Mouse (Mus musculus): ENCODE measurements around the gene Rnf207. TPM values are rescaled to one million over a fixed set of nuclear protein-coding genes. Genes with fewer than 3 reads are reported as not detected.

Rnf207 gene
- polyA plus RNA-seq (2012; rRNA removed): 9.2 and 9.3 TPM in 2 replicates

DNA sequence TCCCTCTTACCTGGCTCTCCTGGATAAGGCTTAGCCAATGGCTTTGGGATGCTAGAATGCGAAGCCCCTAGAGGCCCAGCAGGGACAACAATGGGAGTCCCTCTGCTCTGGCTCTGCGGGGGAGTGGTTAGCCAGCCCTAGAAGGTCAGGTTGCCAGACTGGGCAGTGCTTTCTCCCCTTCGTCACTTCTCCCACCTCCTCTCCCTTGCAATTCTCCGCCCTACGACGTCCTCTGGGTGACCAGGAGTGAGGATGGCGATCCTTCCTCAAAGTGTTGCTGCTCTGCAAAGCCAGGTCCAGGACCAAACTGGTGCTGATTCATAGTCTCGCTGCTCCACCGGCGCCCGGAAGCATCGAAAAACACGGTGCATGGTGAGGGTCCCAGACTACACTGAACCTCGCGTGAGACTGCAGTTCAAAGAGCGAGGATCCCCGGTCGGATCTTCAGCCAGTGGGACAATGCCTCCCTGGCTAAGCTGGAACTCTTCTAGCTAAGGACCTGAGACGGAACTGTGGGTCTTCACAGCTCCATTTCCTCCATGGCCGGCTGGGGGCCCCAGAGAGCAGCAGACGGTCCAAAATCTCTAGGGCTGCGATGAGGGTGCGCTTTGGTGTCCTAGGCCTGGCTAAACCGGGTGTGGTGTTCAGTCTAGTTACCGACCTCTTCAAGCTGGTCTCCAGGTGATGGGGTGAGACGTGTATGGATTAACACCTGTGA is at the start of gene Rnf207:
Gene Rnf207, minus strand, starts transcription at position 477 of the 718 bp plus-strand sequence.

GRCm38 (mm10) chr4:152338419-152339292 is 19.9 kb upstream of the Rnf207 start, which contains the start of gene Chd5:
TSS of gene Chd5 (plus strand) at chr4:152338651.

DNA sequence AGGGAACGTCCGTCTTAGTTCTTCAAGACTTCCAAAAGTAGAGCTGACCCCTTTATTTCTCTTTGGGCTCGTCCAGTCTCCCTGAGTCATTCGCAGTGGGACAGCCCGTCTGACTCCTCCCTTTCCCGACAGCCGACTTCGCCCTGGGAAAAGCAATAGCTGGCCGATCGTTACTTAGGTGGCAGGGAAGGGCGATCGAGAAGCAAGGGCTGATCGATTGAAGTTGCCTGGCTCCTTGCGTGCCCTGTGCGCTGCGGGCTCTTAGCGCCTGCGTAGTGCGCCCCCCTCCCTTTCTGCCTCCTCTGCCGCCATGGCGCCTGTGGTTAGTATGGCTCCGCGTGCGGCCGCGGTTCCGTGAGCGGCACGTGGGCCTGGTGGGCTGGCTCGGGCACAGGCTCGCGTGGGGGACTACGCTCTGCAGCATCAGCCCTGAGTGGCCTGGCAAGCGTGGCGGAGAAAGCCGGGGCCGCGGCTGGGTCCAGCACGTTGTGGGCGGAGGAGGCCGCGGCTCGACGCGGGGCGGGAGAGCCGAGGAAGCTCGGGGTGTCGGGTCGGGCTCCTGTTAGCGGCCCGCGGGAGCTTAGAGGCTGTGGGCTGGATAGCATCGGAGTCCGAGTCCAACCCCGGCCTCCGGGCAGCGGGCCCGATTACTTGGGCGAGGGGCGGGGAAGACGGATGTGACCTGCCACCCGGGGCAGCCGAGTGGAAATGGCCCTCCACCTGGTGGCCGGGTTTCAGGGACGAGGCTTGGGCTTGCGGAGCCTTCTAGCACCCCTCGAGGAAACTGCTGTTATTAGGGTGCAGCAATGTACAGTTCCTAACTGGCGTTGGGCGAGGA is 7.0 kb upstream of the Rnf207 start, which contains the start of gene Rpl22:
Gene Rpl22, plus strand, starts transcription at position 169 of the 838 bp plus-strand sequence.

GRCm38 (mm10) chr4:152296874-152297861 is 21.6 kb downstream of the Rnf207 start, which contains the start of gene Icmt:
TSS of gene Icmt (plus strand) at chr4:152297227.

GRCm38 (mm10) chr4:152291562-152291961 is 27.2 kb downstream of the Rnf207 start, which contains the start of gene Hes3:
TSS of gene Hes3 (minus strand) at chr4:152291662.

GRCm38 (mm10) chr4:152273621-152274236 is 45.1 kb downstream of the Rnf207 start, which contains the start of gene Gpr153:
TSS of gene Gpr153 (plus strand) at chr4:152274232.

Other genes with a start within 250 kb of the Rnf207 start
- 14.2 and 17.7 TPM in 2 replicates for gene Plekhg5, start 246.5 kb downstream of the Rnf207 start, polyA plus RNA-seq (2012; rRNA removed)
- gene Tnfrsf25, start 203.1 kb downstream of the Rnf207 start, polyA plus RNA-seq (2012; rRNA removed): 4.1 and 4.5 TPM in 2 replicates
- gene Espn, start 166.6 kb downstream of the Rnf207 start, polyA plus RNA-seq (2012; rRNA removed): 0.28 and 1.1 TPM in 2 replicates
- not detected in 2 replicates for gene Hes2, start 160.1 kb downstream of the Rnf207 start, polyA plus RNA-seq (2012; rRNA removed)
- 184 and 213 TPM in 2 replicates for gene Acot7, start 140.9 kb downstream of the Rnf207 start, polyA plus RNA-seq (2012; rRNA removed)
- gene Gpr153, start 44.8 kb downstream of the Rnf207 start, polyA plus RNA-seq (2012; rRNA removed): 24.8 and 36.0 TPM in 2 replicates
- 0.55 and 0.64 TPM in 2 replicates for gene Hes3, start 27.3 kb downstream of the Rnf207 start, polyA plus RNA-seq (2012; rRNA removed)
- gene Icmt, start 21.8 kb downstream of the Rnf207 start, polyA plus RNA-seq (2012; rRNA removed): 21.1 and 22.5 TPM in 2 replicates
- 501 and 537 TPM in 2 replicates for gene Rpl22, start 6.7 kb upstream of the Rnf207 start, polyA plus RNA-seq (2012; rRNA removed)
- gene Chd5, start 19.7 kb upstream of the Rnf207 start, polyA plus RNA-seq (2012; rRNA removed): 25.6 and 28.8 TPM in 2 replicates
- gene Nphp4, start 157.7 kb upstream of the Rnf207 start, polyA plus RNA-seq (2012; rRNA removed): 7.4 and 7.9 TPM in 2 replicates
- 11.4 and 13.7 TPM in 2 replicates for gene Kcnab2, start 158.9 kb upstream of the Rnf207 start, polyA plus RNA-seq (2012; rRNA removed)